In the genomic region with DNA sequence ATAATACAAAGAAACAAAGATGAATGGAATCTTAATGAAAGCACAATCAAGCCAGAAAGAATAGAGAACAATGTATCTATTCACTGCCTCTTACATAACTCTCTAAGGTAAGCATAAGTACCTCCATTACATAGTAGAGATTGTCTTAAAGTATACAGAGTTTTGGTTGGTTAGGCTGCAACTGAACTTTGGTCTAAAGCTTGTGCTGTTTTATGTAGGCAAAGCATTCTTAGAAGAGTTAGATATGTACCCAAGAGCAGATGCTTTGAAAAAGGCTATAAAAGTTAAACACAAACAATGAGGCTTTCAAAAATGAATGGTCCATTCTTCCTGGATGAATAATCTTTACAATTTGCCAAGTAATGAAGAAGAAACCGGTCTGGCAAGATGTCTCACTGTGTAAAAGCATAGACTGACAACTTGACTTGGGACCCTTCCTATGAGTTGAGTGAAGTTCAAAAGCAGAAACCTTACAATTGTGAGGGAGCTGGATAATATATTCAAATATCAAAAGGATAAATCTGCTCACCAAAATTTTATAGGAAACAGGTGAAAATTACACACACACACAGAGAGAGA, we compare ENCODE assay signal across 27 mouse cellular contexts.
DNase-seq lines count a peak whose midpoint lies in the region; ATAC-seq and TF ChIP-seq lines count a peak whose summit lies in the region.
"Had no signal": no experiment of that assay in that cellular context is flagged by ENCODE, and none has a peak within 500 bp of the region (broad histone marks: within the 10 kb centered on the region; RNA-seq: fewer than 3 reads in every experiment).

No protein-coding gene starts in this region.

- no peaks in the 10 kb centered on the region for H3K27me3 ChIP-seq in lung, embryonic 14.5 days (ENCODE audit: insufficient read depth, low read length)
- no peaks in the 10 kb centered on the region for H3K27me3 ChIP-seq in intestine, embryonic 16.5 days (replicated peaks; ENCODE audit: control insufficient read depth, insufficient read depth, low read length)
- no peaks in the 10 kb centered on the region for H3K27me3 ChIP-seq in stomach, embryonic 14.5 days (ENCODE audit: control insufficient read depth, insufficient read depth, low read length)
- H3K27me3 ChIP-seq in stomach, postnatal 0 days (ENCODE audit: control insufficient read depth, insufficient read depth, low read length): no peaks in the 10 kb centered on the region
- no peaks in the 10 kb centered on the region for H3K27me3 ChIP-seq in liver, embryonic 11.5 days (replicated peaks; ENCODE audit: control insufficient read depth, insufficient read depth, low read length)
- H3K27me3 ChIP-seq: CH12.LX; embryonic facial prominence, embryonic 15.5 days; hindbrain, embryonic 12.5 days; hindbrain, embryonic 15.5 days had no signal

- H3K36me3 ChIP-seq in lung, embryonic 14.5 days (ENCODE audit: insufficient read depth): no peaks in the 10 kb centered on the region
- no peaks in the 10 kb centered on the region for H3K36me3 ChIP-seq in intestine, embryonic 16.5 days (ENCODE audit: control insufficient read depth, insufficient read depth, low read length)
- no peaks in the 10 kb centered on the region for H3K36me3 ChIP-seq in stomach, embryonic 14.5 days (ENCODE audit: control insufficient read depth, insufficient read depth, low read length)
- no peaks in the 10 kb centered on the region for H3K36me3 ChIP-seq in stomach, postnatal 0 days (ENCODE audit: control insufficient read depth, insufficient read depth, low read length)
- no peaks in the 10 kb centered on the region for H3K36me3 ChIP-seq in liver, embryonic 11.5 days (ENCODE audit: control insufficient read depth, insufficient read depth, low read length)
- H3K36me3 ChIP-seq: embryonic facial prominence, embryonic 15.5 days; G1E; hindbrain, embryonic 12.5 days; hindbrain, embryonic 15.5 days had no signal

- TF ChIP-seq CTCF in lung, embryonic 14.5 days (IDR thresholded peaks at IDR 0.05; ENCODE audit: low read depth): no peak
- TF ChIP-seq CTCF in stomach, postnatal 0 days (IDR thresholded peaks at IDR 0.05; ENCODE audit: low read depth): no peak

- no peak overlapping the region for H3K27ac ChIP-seq in lung, embryonic 14.5 days (ENCODE audit: low read depth)
- no peak overlapping the region for H3K27ac ChIP-seq in intestine, embryonic 16.5 days (ENCODE audit: low read length)
- H3K27ac ChIP-seq in stomach, embryonic 14.5 days (ENCODE audit: low read length): no peak overlapping the region
- no peak overlapping the region for H3K27ac ChIP-seq in stomach, postnatal 0 days (replicated peaks)
- no peak overlapping the region for H3K27ac ChIP-seq in liver, embryonic 11.5 days (ENCODE audit: low read depth, low read length)
- H3K27ac ChIP-seq: embryonic facial prominence, embryonic 15.5 days; gastrocnemius, adult 2 months; hindbrain, embryonic 12.5 days; hindbrain, embryonic 15.5 days had no signal

- TF ChIP-seq EP300 in stomach, postnatal 0 days (optimal IDR thresholded peaks at IDR 0.05): no peak

- H3K4me3 ChIP-seq in lung, embryonic 14.5 days (ENCODE audit: low read depth, low read length): no peak overlapping the region
- H3K4me3 ChIP-seq in intestine, embryonic 16.5 days (ENCODE audit: low read length): no peak overlapping the region
- no peak overlapping the region for H3K4me3 ChIP-seq in stomach, embryonic 14.5 days (ENCODE audit: low read depth, low read length)
- H3K4me3 ChIP-seq in stomach, postnatal 0 days (ENCODE audit: low read depth, low read length): no peak overlapping the region
- no peak overlapping the region for H3K4me3 ChIP-seq in liver, embryonic 11.5 days (ENCODE audit: low read depth, low read length)
- H3K4me3 ChIP-seq: embryonic facial prominence, embryonic 15.5 days; gastrocnemius, adult 2 months; hindbrain, embryonic 12.5 days; hindbrain, embryonic 15.5 days had no signal

- no peaks in the 10 kb centered on the region for H3K9me3 ChIP-seq in lung, embryonic 14.5 days (ENCODE audit: low read depth, low read length)
- H3K9me3 ChIP-seq in intestine, embryonic 16.5 days (ENCODE audit: control insufficient read depth, low read length): no peaks in the 10 kb centered on the region
- H3K9me3 ChIP-seq in stomach, embryonic 14.5 days (ENCODE audit: control insufficient read depth, low read depth, low read length): no peaks in the 10 kb centered on the region
- H3K9me3 ChIP-seq in stomach, postnatal 0 days (ENCODE audit: control insufficient read depth, low read length): no peaks in the 10 kb centered on the region
- H3K9me3 ChIP-seq in liver, embryonic 11.5 days (ENCODE audit: control insufficient read depth, low read length): no peaks in the 10 kb centered on the region
- H3K9me3 ChIP-seq: embryonic facial prominence, embryonic 15.5 days; G1E; hindbrain, embryonic 12.5 days; hindbrain, embryonic 15.5 days had no signal

- H3K4me2 ChIP-seq in lung, embryonic 14.5 days: no peak overlapping the region
- H3K4me2 ChIP-seq in intestine, embryonic 16.5 days (ENCODE audit: low read depth, low read length): no peak overlapping the region
- no peak overlapping the region for H3K4me2 ChIP-seq in stomach, embryonic 14.5 days (replicated peaks; ENCODE audit: low read depth, low read length)
- no peak overlapping the region for H3K4me2 ChIP-seq in stomach, postnatal 0 days (replicated peaks; ENCODE audit: low read depth)
- no peak overlapping the region for H3K4me2 ChIP-seq in liver, embryonic 11.5 days
- H3K4me2 ChIP-seq: embryonic facial prominence, embryonic 15.5 days; heart, embryonic 11.5 days; hindbrain, embryonic 12.5 days; hindbrain, embryonic 15.5 days had no signal

- peak; percentile 44 for DNase-seq in lung, embryonic 14.5 days
- DNase-seq in lung, postnatal 10 days: no peak
- no peak for DNase-seq in stomach, postnatal 0 days (ENCODE audit: low spot score)
- DNase-seq in adrenal gland, adult 18-20 months (ENCODE audit: low spot score in 2 of 2): no peak
- no peak for DNase-seq in liver, embryonic 11.5 days (ENCODE audit: low spot score)
- no peak for DNase-seq in neural tube, embryonic 10.5 days (ENCODE audit: extremely low spot score, low spot score)
- DNase-seq: adrenal gland, adult 8-10 months; adrenal gland, postnatal 25 days; B cell, adult 2 months; cerebellum, adult 11-12 months; cerebellum, adult 8-10 months; cerebellum, postnatal 10 days; cerebellum, postnatal 36 days; embryo, embryonic 11 days; forebrain, postnatal 0 days; gastrocnemius, adult 2 months; gastrocnemius, postnatal 14 days; heart, adult 11 months had no signal

- WGBS in lung, embryonic 14.5 days: 53% methylated on average over 1 of the region's 1 CpGs
- 45% methylated on average over 1 of the region's 1 CpGs for WGBS in intestine, embryonic 16.5 days
- WGBS in stomach, embryonic 14.5 days: 75% methylated on average over 1 of the region's 1 CpGs
- WGBS in stomach, postnatal 0 days: 30% methylated on average over 1 of the region's 1 CpGs
- WGBS in liver, embryonic 11.5 days: 83% methylated on average over 1 of the region's 1 CpGs

- no peaks in the 10 kb centered on the region for H3K4me1 ChIP-seq in lung, embryonic 14.5 days (ENCODE audit: insufficient read depth)
- H3K4me1 ChIP-seq in intestine, embryonic 16.5 days (ENCODE audit: control insufficient read depth, insufficient read depth, low read length): no peaks in the 10 kb centered on the region; the same call in 1 of the 2 replicates
- H3K4me1 ChIP-seq in stomach, embryonic 14.5 days (ENCODE audit: control insufficient read depth, insufficient read depth, low read length): no peaks in the 10 kb centered on the region
- H3K4me1 ChIP-seq in stomach, postnatal 0 days (replicated peaks; ENCODE audit: control insufficient read depth, insufficient read depth): no peaks in the 10 kb centered on the region
- H3K4me1 ChIP-seq in liver, embryonic 11.5 days (replicated peaks; ENCODE audit: control insufficient read depth, insufficient read depth, low read length): no peaks in the 10 kb centered on the region
- H3K4me1 ChIP-seq: embryonic facial prominence, embryonic 15.5 days; hindbrain, embryonic 12.5 days; hindbrain, embryonic 15.5 days had no signal

- no peak overlapping the region for H3K9ac ChIP-seq in lung, embryonic 14.5 days
- H3K9ac ChIP-seq in intestine, embryonic 16.5 days (ENCODE audit: low read depth, low read length): no peak overlapping the region
- H3K9ac ChIP-seq in stomach, embryonic 14.5 days (replicated peaks; ENCODE audit: low read depth, low read length): no peak overlapping the region
- no peak overlapping the region for H3K9ac ChIP-seq in stomach, postnatal 0 days (ENCODE audit: low read length)
- no peak overlapping the region for H3K9ac ChIP-seq in liver, embryonic 11.5 days (ENCODE audit: low read depth, low read length)
- H3K9ac ChIP-seq: embryonic facial prominence, embryonic 15.5 days; forebrain, postnatal 0 days; hindbrain, embryonic 12.5 days; hindbrain, embryonic 15.5 days had no signal

- peak; percentile 38; the same call in 1 of the 2 replicates for ATAC-seq in lung, embryonic 14.5 days (ENCODE audit: insufficient read depth)
- peak; percentile 99 for ATAC-seq in intestine, embryonic 16.5 days
- 0 out of 2 replicates have a peak, but pooled peaks have one; percentile 61 for ATAC-seq in stomach, embryonic 14.5 days (ENCODE audit: insufficient number of reproducible peaks, insufficient read depth, low FRiP score, low read depth)
- peak; percentile 78 for ATAC-seq in stomach, postnatal 0 days (ENCODE audit: low FRiP score, low TSS enrichment)
- no peak for ATAC-seq in liver, embryonic 11.5 days (replicated peaks; ENCODE audit: low FRiP score)
- ATAC-seq: forebrain, embryonic 14.5 days; forebrain, postnatal 0 days had no signal
